Mouse (Mus musculus): ENCODE results near the gene Eml1. TPM values are rescaled to one million over a fixed set of nuclear protein-coding genes. Genes with fewer than 3 reads are reported as not detected.

Eml1 gene
- total and polyA plus RNA-seq, 2 experiments from 2014 or later = 41.2 to 55.2 TPM

- WGBS = 59% methylated on average over 2 of the region's 2 CpGs
- H3K4me2 ChIP-seq (ENCODE audit: low read depth, low read length) = no peak overlapping the region
- no peak overlapping the region for H3K9ac ChIP-seq (replicated peaks; ENCODE audit: low read length)
- no peaks in the 10 kb centered on the region for H3K9me3 ChIP-seq (ENCODE audit: low read length)
- H3K36me3 ChIP-seq (ENCODE audit: insufficient read depth, low read length) = no peaks in the 10 kb centered on the region
- H3K4me3 ChIP-seq (ENCODE audit: low read length) = no peak overlapping the region
- H3K27me3 ChIP-seq (ENCODE audit: insufficient read depth, low read length) = 0 out of 2 replicates have a peak, but pooled peaks cover 3% of the 10 kb centered on the region
- no peak overlapping the region for H3K27ac ChIP-seq
- no peaks in the 10 kb centered on the region for H3K4me1 ChIP-seq (ENCODE audit: insufficient read depth, low read length)
- ATAC-seq (peak; percentile 68), DNase-seq (ENCODE audit: low spot score) (peak; percentile 43)
- no peak for TF ChIP-seq CTCF (IDR thresholded peaks at IDR 0.05; ENCODE audit: low read depth)
Measured at GRCm38 (mm10) chr12:108354284-108354683, 16.5 kb upstream of the Eml1 start.

- Histone ChIP-seq H3K27me3 (ENCODE audit: insufficient read depth, low read length) (0 out of 2 replicates have a peak, but pooled peaks cover 3% of the 10 kb centered on the region), H3K27ac (no peak overlapping the region), H3K4me1 (ENCODE audit: insufficient read depth, low read length) (no peaks in the 10 kb centered on the region), H3K4me3 (ENCODE audit: low read length) (no peak overlapping the region), H3K9me3 (ENCODE audit: low read length) (no peaks in the 10 kb centered on the region), H3K36me3 (ENCODE audit: insufficient read depth, low read length) (no peaks in the 10 kb centered on the region), H3K4me2 (ENCODE audit: low read depth, low read length) (no peak overlapping the region), H3K9ac (replicated peaks; ENCODE audit: low read length) (no peak overlapping the region)
- no peak for TF ChIP-seq CTCF (IDR thresholded peaks at IDR 0.05; ENCODE audit: low read depth)
- DNase-seq (ENCODE audit: low spot score) (no peak), ATAC-seq (no peak)
- 100% methylated on average over 1 of the region's 1 CpGs for WGBS
Measured at GRCm38 (mm10) chr12:108355271-108355670, 15.5 kb upstream of the Eml1 start.

- no peak overlapping the region for H3K9ac ChIP-seq (replicated peaks; ENCODE audit: low read length)
- no peaks in the 10 kb centered on the region for H3K4me1 ChIP-seq (ENCODE audit: insufficient read depth, low read length)
- 0 out of 2 replicates have a peak, but pooled peaks cover 3% of the 10 kb centered on the region for H3K27me3 ChIP-seq (ENCODE audit: insufficient read depth, low read length)
- no peak overlapping the region for H3K27ac ChIP-seq
- DNase-seq (ENCODE audit: low spot score) = no peak
- no peak for ATAC-seq
- no peaks in the 10 kb centered on the region for H3K36me3 ChIP-seq (ENCODE audit: insufficient read depth, low read length)
- H3K4me2 ChIP-seq (ENCODE audit: low read depth, low read length) = no peak overlapping the region
- H3K9me3 ChIP-seq (ENCODE audit: low read length) = no peaks in the 10 kb centered on the region
- TF ChIP-seq CTCF (IDR thresholded peaks at IDR 0.05; ENCODE audit: low read depth) = no peak
- no peak overlapping the region for H3K4me3 ChIP-seq (ENCODE audit: low read length)
Measured at GRCm38 (mm10) chr12:108355986-108356385, 14.8 kb upstream of the Eml1 start.

- WGBS = 4% methylated on average over 5 of the region's 5 CpGs
- TF ChIP-seq CTCF (IDR thresholded peaks at IDR 0.05; ENCODE audit: low read depth) = peak; percentile 98
- Histone ChIP-seq H3K4me3 (ENCODE audit: low read length) (no peak overlapping the region), H3K36me3 (ENCODE audit: insufficient read depth, low read length) (no peaks in the 10 kb centered on the region), H3K4me1 (ENCODE audit: insufficient read depth, low read length) (no peaks in the 10 kb centered on the region), H3K27ac (no peak overlapping the region), H3K4me2 (ENCODE audit: low read depth, low read length) (no peak overlapping the region), H3K9ac (replicated peaks; ENCODE audit: low read length) (0 out of 2 replicates have a peak overlapping the region, but pooled peaks have one; percentile 24), H3K27me3 (ENCODE audit: insufficient read depth, low read length) (no peaks in the 10 kb centered on the region), H3K9me3 (ENCODE audit: low read length) (no peaks in the 10 kb centered on the region)
- ATAC-seq = peak; percentile 79
- DNase-seq (ENCODE audit: low spot score) = peak; percentile 92
Measured at GRCm38 (mm10) chr12:108363796-108364195, 7.0 kb upstream of the Eml1 start.

- H3K4me2 ChIP-seq (ENCODE audit: low read depth, low read length) = no peak overlapping the region
- H3K4me1 ChIP-seq (ENCODE audit: insufficient read depth, low read length) = no peaks in the 10 kb centered on the region
- DNase-seq (ENCODE audit: low spot score) (peak; percentile 81), ATAC-seq (peak; percentile 50; the same call in 1 of the 2 replicates)
- 16% methylated on average over 3 of the region's 3 CpGs for WGBS
- no peaks in the 10 kb centered on the region for H3K9me3 ChIP-seq (ENCODE audit: low read length)
- TF ChIP-seq CTCF (IDR thresholded peaks at IDR 0.05; ENCODE audit: low read depth) = peak; percentile 47
- no peaks in the 10 kb centered on the region for H3K27me3 ChIP-seq (ENCODE audit: insufficient read depth, low read length)
- no peaks in the 10 kb centered on the region for H3K36me3 ChIP-seq (ENCODE audit: insufficient read depth, low read length)
- H3K27ac ChIP-seq = no peak overlapping the region
- H3K9ac ChIP-seq (replicated peaks; ENCODE audit: low read length) = no peak overlapping the region
- no peak overlapping the region for H3K4me3 ChIP-seq (ENCODE audit: low read length)
Measured at GRCm38 (mm10) chr12:108365340-108365739, 5.4 kb upstream of the Eml1 start.

- no peak overlapping the region for H3K9ac ChIP-seq (replicated peaks; ENCODE audit: low read length)
- H3K4me1 ChIP-seq (ENCODE audit: insufficient read depth, low read length) = no peaks in the 10 kb centered on the region; the same call in 1 of the 2 replicates
- H3K27ac ChIP-seq = no peak overlapping the region
- no peak for ATAC-seq
- no peaks in the 10 kb centered on the region for H3K27me3 ChIP-seq (ENCODE audit: insufficient read depth, low read length)
- no peaks in the 10 kb centered on the region for H3K36me3 ChIP-seq (ENCODE audit: insufficient read depth, low read length)
- H3K9me3 ChIP-seq (ENCODE audit: low read length) = no peaks in the 10 kb centered on the region
- no peak for TF ChIP-seq CTCF (IDR thresholded peaks at IDR 0.05; ENCODE audit: low read depth)
- WGBS = 66% methylated on average over 7 of the region's 7 CpGs
- no peak for DNase-seq (ENCODE audit: low spot score)
- H3K4me3 ChIP-seq (ENCODE audit: low read length) = no peak overlapping the region
- no peak overlapping the region for H3K4me2 ChIP-seq (ENCODE audit: low read depth, low read length)
Measured at GRCm38 (mm10) chr12:108365868-108366267, 4.9 kb upstream of the Eml1 start.

- Histone ChIP-seq H3K9me3 (ENCODE audit: low read length) (no peaks in the 10 kb centered on the region), H3K36me3 (ENCODE audit: insufficient read depth, low read length) (no peaks in the 10 kb centered on the region), H3K4me1 (ENCODE audit: insufficient read depth, low read length) (no peaks in the 10 kb centered on the region; the same call in 1 of the 2 replicates), H3K4me2 (ENCODE audit: low read depth, low read length) (no peak overlapping the region), H3K27me3 (ENCODE audit: insufficient read depth, low read length) (no peaks in the 10 kb centered on the region), H3K27ac (no peak overlapping the region), H3K9ac (replicated peaks; ENCODE audit: low read length) (no peak overlapping the region), H3K4me3 (ENCODE audit: low read length) (no peak overlapping the region)
- ATAC-seq (no peak), DNase-seq (ENCODE audit: low spot score) (no peak)
- 47% methylated on average over 2 of the region's 2 CpGs for WGBS
- TF ChIP-seq CTCF (IDR thresholded peaks at IDR 0.05; ENCODE audit: low read depth) = no peak
Measured at GRCm38 (mm10) chr12:108367909-108368308, 2.8 kb upstream of the Eml1 start.

Data from hindbrain, postnatal 0 days (tissue).